Mouse (Mus musculus) stomach, postnatal 0 days (tissue): ENCODE results near the gene Sema3g.

Source experiments
- CTCF ChIP-seq: IDR thresholded peaks from 2 replicates; pipeline ENCODE4 v1.5.1; 2016; ENCODE audit warnings: antibody characterized with exemption, low read depth, mild to moderate bottlenecking, moderate library complexity
- EP300 ChIP-seq: optimal IDR thresholded peaks from 2 replicates; pipeline ENCODE3; 2016; ENCODE audit warnings: antibody characterized with exemption

- TF ChIP-seq CTCF, result no peak
- TF ChIP-seq EP300, result no peak
Observed at GRCm38 (mm10) chr14:31197547-31198516, 19.8 kb upstream of the Sema3g start.
